Mouse (Mus musculus): Measurements from ENCODE around the gene Tmem98. TPM values are rescaled to one million over a fixed set of nuclear protein-coding genes. Genes with fewer than 3 reads are reported as not detected.

The Tmem98 gene
- 241 and 243 TPM in 2 replicates for polyA plus RNA-seq (2015; fragmentation: Nextera tagmentation; extraction: Ambion mirVana)

GRCm38 (mm10) chr11:80809993-80810821 lies at the start of gene Tmem98:
TSS of gene Tmem98 (plus strand) at chr11:80810175.
- Histone ChIP-seq H3K36me3 (ENCODE audit: control insufficient read depth, insufficient read depth, low read length) (peaks cover 7% of the 10 kb centered on the region; the same call in 1 of the 2 replicates), H3K4me1 (ENCODE audit: control insufficient read depth, insufficient read depth, low read length) (peaks cover 29% of the 10 kb centered on the region), H3K9ac (ENCODE audit: low read depth, low read length) (peak within 1 kb of the TSS; percentile 92), H3K4me3 (ENCODE audit: low read length) (peak within 1 kb of the TSS; percentile 63), H3K27me3 (replicated peaks; ENCODE audit: control insufficient read depth, insufficient read depth, low read length) (no peaks in the 10 kb centered on the region), H3K9me3 (ENCODE audit: control insufficient read depth, low read length) (no peaks in the 10 kb centered on the region), H3K27ac (ENCODE audit: low read length) (peak within 1 kb of the TSS; percentile 94), H3K4me2 (ENCODE audit: low read depth, low read length) (peak within 1 kb of the TSS; percentile 89)
- peak; percentile 65 for ATAC-seq
- under 1% methylated on average over 48 of the region's 54 CpGs for WGBS

- Histone ChIP-seq H3K27me3 (replicated peaks; ENCODE audit: control insufficient read depth, insufficient read depth, low read length) (no peaks in the 10 kb centered on the region), H3K9ac (ENCODE audit: low read depth, low read length) (no peak overlapping the region), H3K4me3 (ENCODE audit: low read length) (no peak overlapping the region), H3K4me1 (ENCODE audit: control insufficient read depth, insufficient read depth, low read length) (no peaks in the 10 kb centered on the region; the same call in 1 of the 2 replicates), H3K4me2 (ENCODE audit: low read depth, low read length) (no peak overlapping the region), H3K36me3 (ENCODE audit: control insufficient read depth, insufficient read depth, low read length) (no peaks in the 10 kb centered on the region), H3K27ac (ENCODE audit: low read length) (no peak overlapping the region), H3K9me3 (ENCODE audit: control insufficient read depth, low read length) (no peaks in the 10 kb centered on the region)
- 78% methylated on average over 3 of the region's 3 CpGs for WGBS
- no peak for ATAC-seq
These were observed 48.5 kb upstream of the Tmem98 start for GRCm38 (mm10) chr11:80761285-80761974.

- H3K27me3 ChIP-seq (replicated peaks; ENCODE audit: control insufficient read depth, insufficient read depth, low read length): no peaks in the 10 kb centered on the region
- no peaks in the 10 kb centered on the region for H3K36me3 ChIP-seq (ENCODE audit: control insufficient read depth, insufficient read depth, low read length)
- H3K4me1 ChIP-seq (ENCODE audit: control insufficient read depth, insufficient read depth, low read length): no peaks in the 10 kb centered on the region; the same call in none of the 2 replicates
- no peak overlapping the region for H3K27ac ChIP-seq (ENCODE audit: low read length)
- no peak for ATAC-seq
- WGBS: 64% methylated on average over 4 of the region's 4 CpGs
- H3K4me3 ChIP-seq (ENCODE audit: low read length): no peak overlapping the region
- H3K4me2 ChIP-seq (ENCODE audit: low read depth, low read length): no peak overlapping the region
- H3K9me3 ChIP-seq (ENCODE audit: control insufficient read depth, low read length): no peaks in the 10 kb centered on the region
- no peak overlapping the region for H3K9ac ChIP-seq (ENCODE audit: low read depth, low read length)
These were observed 47.9 kb upstream of the Tmem98 start for GRCm38 (mm10) chr11:80762066-80762465.

- no peak overlapping the region for H3K4me2 ChIP-seq (ENCODE audit: low read depth, low read length)
- H3K27ac ChIP-seq (ENCODE audit: low read length): no peak overlapping the region
- 86% methylated on average over 4 of the region's 4 CpGs for WGBS
These were observed 43.9 kb upstream of the Tmem98 start for GRCm38 (mm10) chr11:80766068-80766467.

GRCm38 (mm10) chr11:80766472-80767319 lies 43.3 kb upstream of the Tmem98 start:
- Histone ChIP-seq H3K4me1 (ENCODE audit: control insufficient read depth, insufficient read depth, low read length) (peaks cover 5% of the 10 kb centered on the region), H3K27ac (ENCODE audit: low read length) (no peak overlapping the region), H3K4me3 (ENCODE audit: low read length) (no peak overlapping the region), H3K4me2 (ENCODE audit: low read depth, low read length) (no peak overlapping the region), H3K36me3 (ENCODE audit: control insufficient read depth, insufficient read depth, low read length) (no peaks in the 10 kb centered on the region), H3K9me3 (ENCODE audit: control insufficient read depth, low read length) (no peaks in the 10 kb centered on the region), H3K9ac (ENCODE audit: low read depth, low read length) (no peak overlapping the region), H3K27me3 (replicated peaks; ENCODE audit: control insufficient read depth, insufficient read depth, low read length) (no peaks in the 10 kb centered on the region)
- ATAC-seq: no peak
- WGBS: 78% methylated on average over 6 of the region's 6 CpGs

More at GRCm38 (mm10) chr11:80766068-80766467, 43.9 kb upstream of the Tmem98 start:
- H3K27me3 ChIP-seq (replicated peaks; ENCODE audit: control insufficient read depth, insufficient read depth, low read length): no peaks in the 10 kb centered on the region
- H3K36me3 ChIP-seq (ENCODE audit: control insufficient read depth, insufficient read depth, low read length): no peaks in the 10 kb centered on the region
- H3K9me3 ChIP-seq (ENCODE audit: control insufficient read depth, low read length): no peaks in the 10 kb centered on the region
- H3K9ac ChIP-seq (ENCODE audit: low read depth, low read length): no peak overlapping the region
- H3K4me1 ChIP-seq (ENCODE audit: control insufficient read depth, insufficient read depth, low read length): peaks cover 2% of the 10 kb centered on the region
- H3K4me3 ChIP-seq (ENCODE audit: low read length): no peak overlapping the region
- no peak for ATAC-seq

GRCm38 (mm10) chr11:80767320-80767617 lies 42.7 kb upstream of the Tmem98 start:
- no peaks in the 10 kb centered on the region for H3K36me3 ChIP-seq (ENCODE audit: control insufficient read depth, insufficient read depth, low read length)
- H3K4me1 ChIP-seq (ENCODE audit: control insufficient read depth, insufficient read depth, low read length): peaks cover 5% of the 10 kb centered on the region
- no peak overlapping the region for H3K4me3 ChIP-seq (ENCODE audit: low read length)
- H3K27ac ChIP-seq (ENCODE audit: low read length): no peak overlapping the region
- no peak for ATAC-seq
- no peak overlapping the region for H3K9ac ChIP-seq (ENCODE audit: low read depth, low read length)
- H3K4me2 ChIP-seq (ENCODE audit: low read depth, low read length): no peak overlapping the region
- H3K27me3 ChIP-seq (replicated peaks; ENCODE audit: control insufficient read depth, insufficient read depth, low read length): no peaks in the 10 kb centered on the region
- WGBS: 65% methylated on average over 3 of the region's 3 CpGs
- H3K9me3 ChIP-seq (ENCODE audit: control insufficient read depth, low read length): no peaks in the 10 kb centered on the region

GRCm38 (mm10) chr11:80771186-80771585 lies 38.8 kb upstream of the Tmem98 start:
- Histone ChIP-seq H3K9me3 (ENCODE audit: control insufficient read depth, low read length) (no peaks in the 10 kb centered on the region), H3K27me3 (replicated peaks; ENCODE audit: control insufficient read depth, insufficient read depth, low read length) (no peaks in the 10 kb centered on the region), H3K36me3 (ENCODE audit: control insufficient read depth, insufficient read depth, low read length) (no peaks in the 10 kb centered on the region), H3K4me3 (ENCODE audit: low read length) (no peak overlapping the region), H3K4me1 (ENCODE audit: control insufficient read depth, insufficient read depth, low read length) (peaks cover 19% of the 10 kb centered on the region), H3K9ac (ENCODE audit: low read depth, low read length) (no peak overlapping the region), H3K27ac (ENCODE audit: low read length) (no peak overlapping the region), H3K4me2 (ENCODE audit: low read depth, low read length) (no peak overlapping the region)
- WGBS: 85% methylated on average over 3 of the region's 3 CpGs
- ATAC-seq: no peak

GRCm38 (mm10) chr11:80771596-80772250 lies 38.3 kb upstream of the Tmem98 start:
- no peaks in the 10 kb centered on the region for H3K27me3 ChIP-seq (replicated peaks; ENCODE audit: control insufficient read depth, insufficient read depth, low read length)
- ATAC-seq: no peak
- no peaks in the 10 kb centered on the region for H3K9me3 ChIP-seq (ENCODE audit: control insufficient read depth, low read length)
- H3K27ac ChIP-seq (ENCODE audit: low read length): no peak overlapping the region
- no peaks in the 10 kb centered on the region for H3K36me3 ChIP-seq (ENCODE audit: control insufficient read depth, insufficient read depth, low read length)
- H3K4me3 ChIP-seq (ENCODE audit: low read length): no peak overlapping the region
- H3K4me2 ChIP-seq (ENCODE audit: low read depth, low read length): no peak overlapping the region
- no peak overlapping the region for H3K9ac ChIP-seq (ENCODE audit: low read depth, low read length)
- H3K4me1 ChIP-seq (ENCODE audit: control insufficient read depth, insufficient read depth, low read length): peaks cover 19% of the 10 kb centered on the region
- WGBS: 73% methylated on average over 5 of the region's 5 CpGs
